ENCODE assay signal across 9 mouse cellular contexts in the genomic region with DNA sequence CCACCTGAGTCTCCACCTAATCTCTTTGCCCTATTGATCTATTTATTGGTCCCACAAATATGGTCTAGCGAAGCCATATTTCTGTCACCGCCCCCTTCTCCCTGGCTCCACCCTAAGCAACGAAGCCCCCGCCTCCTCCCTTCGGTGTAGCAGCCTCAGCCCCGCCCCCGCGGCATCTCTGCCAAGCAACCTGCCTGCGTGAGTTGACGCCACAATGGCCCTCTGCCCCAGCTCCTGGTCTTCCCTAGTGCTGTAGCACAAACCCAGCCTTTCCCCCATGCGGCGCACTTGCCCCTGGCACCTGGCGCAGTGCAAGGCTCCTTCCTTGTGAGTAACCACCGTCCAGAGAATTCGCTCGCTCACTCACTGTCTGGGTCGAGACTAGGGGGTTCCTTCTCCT. TPM values are rescaled to one million over a fixed set of nuclear protein-coding genes. Genes with fewer than 3 reads are reported as not detected.
DNase-seq lines count a peak whose midpoint lies in the region; ATAC-seq and TF ChIP-seq lines count a peak whose summit lies in the region.
"Had no signal": no experiment of that assay in that cellular context is flagged by ENCODE, and none has a peak within 500 bp of the region (broad histone marks: within the 10 kb centered on the region; RNA-seq: fewer than 3 reads in every experiment).

No protein-coding gene starts in this region.

- no peaks in the 10 kb centered on the region for H3K9me3 ChIP-seq in forebrain, embryonic 11.5 days (ENCODE audit: control insufficient read depth, low read length)
- H3K9me3 ChIP-seq in forebrain, embryonic 13.5 days (replicated peaks), result peaks cover 6% of the 10 kb centered on the region; the same call in 1 of the 2 replicates

- H3K4me2 ChIP-seq in forebrain, embryonic 11.5 days (ENCODE audit: low read depth, low read length, severe bottlenecking), result no peak overlapping the region
- no peak overlapping the region for H3K4me2 ChIP-seq in forebrain, embryonic 13.5 days

- peak; percentile 60 for DNase-seq in forebrain, embryonic 11.5 days (ENCODE audit: low spot score)
- peak; percentile 61 to 77 for DNase-seq in spleen, postnatal 4 days (ENCODE audit: low spot score in 2 of 2)
- DNase-seq in spleen, postnatal 14 days (ENCODE audit: low spot score in 2 of 2), result no peak
- DNase-seq in kidney, postnatal 4 days, result peak; percentile 68 to 80
- peak; percentile 80 for DNase-seq in testis, postnatal 10 days (ENCODE audit: low spot score)
- no peak for DNase-seq in urinary bladder, adult 18-20 months (ENCODE audit: low spot score in 2 of 2)
- no peak for DNase-seq in heart, adult 2 months

- H3K27ac ChIP-seq in forebrain, embryonic 11.5 days (ENCODE audit: low read depth, low read length), result no peak overlapping the region
- H3K27ac ChIP-seq in forebrain, embryonic 13.5 days, result no peak overlapping the region
- H3K27ac ChIP-seq in heart, adult 2 months, result no peak overlapping the region

- peaks cover 5% of the 10 kb centered on the region; the same call in 1 of the 2 replicates for H3K4me1 ChIP-seq in forebrain, embryonic 11.5 days (replicated peaks; ENCODE audit: control insufficient read depth, insufficient read depth, low read length)
- peaks cover 16% of the 10 kb centered on the region for H3K4me1 ChIP-seq in forebrain, embryonic 13.5 days
- H3K4me1 ChIP-seq in heart, adult 2 months (ENCODE audit: control insufficient read depth, insufficient read depth, low read length), result peaks cover 2% of the 10 kb centered on the region

- peaks cover 4% of the 10 kb centered on the region; the same call in 1 of the 2 replicates for H3K27me3 ChIP-seq in forebrain, embryonic 11.5 days (ENCODE audit: control insufficient read depth, insufficient read depth, low read length)
- H3K27me3 ChIP-seq in forebrain, embryonic 13.5 days, result peaks cover 3% of the 10 kb centered on the region; the same call in 1 of the 2 replicates
- H3K27me3 ChIP-seq in heart, adult 2 months (ENCODE audit: control insufficient read depth, insufficient read depth, low read length), result peaks cover 4% of the 10 kb centered on the region; the same call in 1 of the 2 replicates

- TF ChIP-seq CTCF in heart, adult 2 months (IDR thresholded peaks at IDR 0.05), result no peak

- ATAC-seq in forebrain, embryonic 11.5 days (replicated peaks; ENCODE audit: low FRiP score), result no peak
- no peak for ATAC-seq in forebrain, embryonic 13.5 days

- intact Hi-C loops in heart, adult 2 months (cut with DNase I), result no loop called here

- no peaks in the 10 kb centered on the region for H3K79me2 ChIP-seq in heart, adult 2 months (replicated peaks; ENCODE audit: control insufficient read depth, insufficient read depth, low read length)

- no peak for TF ChIP-seq POLR2A in heart, adult 2 months (IDR thresholded peaks at IDR 0.05; ENCODE audit: insufficient read depth, low read depth, low read length)

- H3K9ac ChIP-seq in forebrain, embryonic 11.5 days (ENCODE audit: low read length), result no peak overlapping the region
- H3K9ac ChIP-seq in forebrain, embryonic 13.5 days, result no peak overlapping the region
- no peak overlapping the region for H3K9ac ChIP-seq in heart, adult 2 months (ENCODE audit: low read depth, low read length)

- no peaks in the 10 kb centered on the region for H3K36me3 ChIP-seq in forebrain, embryonic 11.5 days (ENCODE audit: control insufficient read depth, insufficient read depth, low read length)
- H3K36me3 ChIP-seq in forebrain, embryonic 13.5 days (ENCODE audit: poor library complexity, severe bottlenecking), result peaks cover 9% of the 10 kb centered on the region; the same call in 1 of the 2 replicates
- H3K36me3 ChIP-seq in heart, adult 2 months (ENCODE audit: control insufficient read depth, insufficient read depth, low read length), result no peaks in the 10 kb centered on the region

- H3K4me3 ChIP-seq in forebrain, embryonic 11.5 days (ENCODE audit: low read depth, low read length), result no peak overlapping the region
- no peak overlapping the region for H3K4me3 ChIP-seq in forebrain, embryonic 13.5 days
- H3K4me3 ChIP-seq in heart, adult 2 months, result no peak overlapping the region
- H3K4me3 ChIP-seq: megakaryocyte, embryonic 14.5 days had no signal

- WGBS in forebrain, embryonic 11.5 days, result 42% methylated on average over 17 of the region's 17 CpGs
- 33% methylated on average over 17 of the region's 17 CpGs for WGBS in forebrain, embryonic 13.5 days
- 39% methylated on average over 17 of the region's 17 CpGs for WGBS in heart, adult 2 months

- TF ChIP-seq EP300 in heart, adult 2 months (IDR thresholded peaks at IDR 0.05; ENCODE audit: insufficient read depth, low read depth, low read length), result no peak

RNA-seq across cellular contexts. Expression of gene Hist3h2a, which starts 9.1 kb away (rescaled TPM):
- 52.9 and 54.1 TPM in 2 replicates for polyA plus RNA-seq in forebrain, embryonic 11.5 days (2014; fragmentation: Nextera tagmentation; extraction: Ambion mirVana)
- 126 and 132 TPM in 2 replicates for polyA plus RNA-seq in forebrain, embryonic 13.5 days (2015; fragmentation: Nextera tagmentation; extraction: Ambion mirVana)
- total RNA-seq in heart, adult 2 months (2021), result 10 to 100 TPM; 13.6 to 14.0 TPM
- 12.6 and 15.4 TPM in 2 replicates for polyA plus RNA-seq in heart, adult 2 months (2012; rRNA removed)

RNA-seq across cellular contexts. Expression of gene Trim17, which starts 9.1 kb away (rescaled TPM):
- 0.21 and 0.75 TPM in 2 replicates for polyA plus RNA-seq in forebrain, embryonic 11.5 days (2014; fragmentation: Nextera tagmentation; extraction: Ambion mirVana)
- 0.96 and 1.3 TPM in 2 replicates for polyA plus RNA-seq in forebrain, embryonic 13.5 days (2015; fragmentation: Nextera tagmentation; extraction: Ambion mirVana)
- under 1 TPM in 1 of 2 experiments, not detected in 1; 0.07 TPM for total RNA-seq in heart, adult 2 months (2021)
- polyA plus RNA-seq in heart, adult 2 months (2012; rRNA removed), result 0.20 and 0.37 TPM in 2 replicates

RNA-seq across cellular contexts. Expression of gene Trim11, which starts 14.3 kb away (rescaled TPM):
- polyA plus RNA-seq in forebrain, embryonic 11.5 days (2014; fragmentation: Nextera tagmentation; extraction: Ambion mirVana), result 17.3 and 20.5 TPM in 2 replicates
- polyA plus RNA-seq in forebrain, embryonic 13.5 days (2015; fragmentation: Nextera tagmentation; extraction: Ambion mirVana), result 19.4 and 22.9 TPM in 2 replicates
- 10 to 100 TPM; 11.9 to 14.0 TPM for total RNA-seq in heart, adult 2 months (2021)
- polyA plus RNA-seq in heart, adult 2 months (2012; rRNA removed), result 14.3 and 19.4 TPM in 2 replicates

RNA-seq across cellular contexts. Expression of gene Hist3h2ba, which starts 14.8 kb away (rescaled TPM):
- 84.9 and 93.6 TPM in 2 replicates for polyA plus RNA-seq in forebrain, embryonic 11.5 days (2014; fragmentation: Nextera tagmentation; extraction: Ambion mirVana)
- polyA plus RNA-seq in forebrain, embryonic 13.5 days (2015; fragmentation: Nextera tagmentation; extraction: Ambion mirVana), result 315 and 321 TPM in 2 replicates
- total RNA-seq in heart, adult 2 months (2021), result 1 to 10 TPM in 1 of 2 experiments, under 1 TPM in 1; 0.81 to 1.1 TPM
- 0.67 and 1.5 TPM in 2 replicates for polyA plus RNA-seq in heart, adult 2 months (2012; rRNA removed)

RNA-seq across cellular contexts. Expression of gene Rnf187, which starts 24.8 kb away (rescaled TPM):
- polyA plus RNA-seq in forebrain, embryonic 11.5 days (2014; fragmentation: Nextera tagmentation; extraction: Ambion mirVana), result 386 and 426 TPM in 2 replicates
- 368 and 373 TPM in 2 replicates for polyA plus RNA-seq in forebrain, embryonic 13.5 days (2015; fragmentation: Nextera tagmentation; extraction: Ambion mirVana)
- 100 to 1,000 TPM; 164 to 177 TPM for total RNA-seq in heart, adult 2 months (2021)
- polyA plus RNA-seq in heart, adult 2 months (2012; rRNA removed), result 182 and 190 TPM in 2 replicates

Comparison
In these comparisons a context has a peak if more than half of its experiments do, and no peak if none do; other contexts are left out.
1. DNase-seq: peak in forebrain, embryonic 11.5 days (single experiment), spleen, postnatal 4 days (2 of 2), kidney, postnatal 4 days (2 of 2) and testis, postnatal 10 days (single experiment); none in spleen, postnatal 14 days (0 of 2), urinary bladder, adult 18-20 months (0 of 2) and heart, adult 2 months (0 of 2).